Mouse (Mus musculus) urinary bladder, postnatal 36 days (tissue): ENCODE measurements around the gene Thap7.
"Not testable (repeated sequence)": the region's sequence is repeated elsewhere in the genome, so short reads cannot be mapped to it uniquely, and the experiment has no call there.

Source experiments
- DNase-seq, 2 experiments: peaks; one replicate each; pipeline ENCODE4 v3.0.0; 2022; ENCODE audit warnings: low spot score in 2 of 2, mixed read lengths in 1 of 2

The Thap7 gene

DNA sequence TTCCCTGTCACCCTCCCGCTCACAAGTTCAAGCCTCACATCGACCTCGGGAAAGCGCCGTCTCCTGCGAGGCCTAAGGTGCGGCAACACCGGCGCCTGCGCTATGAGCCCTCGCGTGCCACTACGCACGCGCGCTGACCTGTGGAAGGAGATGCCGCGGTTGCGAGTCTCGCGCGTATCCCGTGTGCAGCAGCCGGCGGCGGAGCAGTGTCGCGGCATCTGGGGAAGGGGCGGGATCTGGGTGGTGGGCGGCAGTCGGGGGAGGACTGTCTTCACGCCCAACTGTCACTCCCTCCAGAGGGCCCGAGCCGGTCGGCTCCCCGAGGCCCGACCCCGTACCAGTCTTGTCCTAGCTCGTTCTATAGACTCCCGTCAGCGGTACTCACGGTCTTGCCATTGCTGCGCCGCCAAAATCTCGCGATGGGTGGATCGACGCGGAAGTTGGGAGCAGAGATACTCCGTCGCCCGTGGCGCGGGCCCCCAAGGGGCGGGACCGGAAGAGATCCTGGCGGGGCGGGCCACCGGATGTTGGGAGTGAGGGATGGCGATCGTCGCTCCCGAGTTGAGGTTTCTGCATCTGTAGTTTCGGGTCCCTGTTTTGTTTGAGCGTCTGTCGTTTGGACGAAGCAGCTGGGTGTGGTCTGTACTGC, at the start of gene Thap7:
Thap7 (minus strand) TSS at position 497 of the 649 bp plus-strand sequence.
- DNase-seq = peak; percentile 96

- no peak for DNase-seq
These were observed 45.9 kb upstream of the Thap7 start for GRCm38 (mm10) chr16:17576825-17577215.

GRCm38 (mm10) chr16:17575870-17576824, 45.2 kb upstream of the Thap7 start:
- DNase-seq = peak; percentile 55 to 76

GRCm38 (mm10) chr16:17566186-17566585, 35.2 kb upstream of the Thap7 start:
- DNase-seq = no peak

GRCm38 (mm10) chr16:17564771-17565170, 33.8 kb upstream of the Thap7 start:
- no peak for DNase-seq

- no peak for DNase-seq
These were observed 33.3 kb upstream of the Thap7 start for GRCm38 (mm10) chr16:17564221-17564620.

- DNase-seq = no peak
These were observed 32.6 kb upstream of the Thap7 start for GRCm38 (mm10) chr16:17563580-17563979.

DNA sequence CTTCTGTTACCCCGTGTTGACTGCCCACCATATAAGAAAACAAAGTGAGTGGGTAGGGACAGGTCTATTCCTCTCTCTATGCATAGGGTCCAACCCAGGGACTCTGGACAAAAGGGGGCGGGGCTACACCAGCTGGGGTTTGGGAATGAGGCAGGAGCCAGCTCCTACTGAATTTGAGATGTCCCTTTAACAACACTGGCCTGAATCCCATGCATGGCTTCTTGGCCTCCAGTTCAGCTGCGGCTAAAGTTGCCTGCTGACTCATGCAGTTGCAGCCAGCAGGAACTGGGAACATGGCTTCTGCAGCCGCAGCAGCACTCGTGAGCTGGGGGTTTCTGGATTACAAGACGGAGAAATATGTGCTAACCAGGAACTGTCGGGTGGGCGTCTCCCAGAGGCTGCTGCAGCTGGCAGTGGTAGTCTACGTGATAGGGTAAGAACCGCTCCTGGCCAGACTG, 30.8 kb upstream of the Thap7 start, which contains the start of gene P2rx6:
P2rx6 (plus strand) TSS at position 135 of the 458 bp plus-strand sequence.
- DNase-seq = peak; percentile 24 to 60

DNA sequence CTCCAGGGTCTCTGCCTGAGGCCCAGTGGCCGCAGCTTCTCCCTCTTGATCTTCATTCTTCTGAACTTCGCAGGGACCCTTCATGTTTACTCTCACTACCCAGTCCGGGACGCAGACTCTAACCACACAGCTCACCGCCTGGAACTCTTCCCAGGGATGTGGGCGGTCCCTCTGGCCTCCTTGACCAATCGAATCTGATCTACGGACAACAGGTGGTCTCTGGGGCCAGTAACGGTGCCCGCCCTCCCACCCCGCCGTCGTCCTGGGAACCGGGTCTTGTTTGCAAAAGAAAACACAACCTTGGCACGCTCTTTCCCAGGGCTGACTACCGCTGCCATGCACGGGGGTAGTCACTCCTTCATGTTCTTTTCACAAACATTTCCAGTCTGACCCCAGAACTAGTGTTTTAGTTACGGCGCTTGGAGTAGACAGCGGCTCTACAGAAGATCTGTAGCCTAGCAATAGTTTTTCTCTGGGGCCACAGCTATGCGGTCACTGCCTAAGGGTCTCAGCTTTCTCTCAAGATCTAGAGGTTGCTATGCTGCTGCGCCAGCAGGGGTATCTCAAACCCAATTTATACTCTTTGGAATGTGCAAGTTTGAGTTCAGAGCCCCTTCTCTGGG, 30.3 kb upstream of the Thap7 start, which contains the start of gene Lrrc74b:
Lrrc74b (minus strand) TSS at position 120 of the 623 bp plus-strand sequence.
- DNase-seq = peak; percentile 57 to 71

DNA sequence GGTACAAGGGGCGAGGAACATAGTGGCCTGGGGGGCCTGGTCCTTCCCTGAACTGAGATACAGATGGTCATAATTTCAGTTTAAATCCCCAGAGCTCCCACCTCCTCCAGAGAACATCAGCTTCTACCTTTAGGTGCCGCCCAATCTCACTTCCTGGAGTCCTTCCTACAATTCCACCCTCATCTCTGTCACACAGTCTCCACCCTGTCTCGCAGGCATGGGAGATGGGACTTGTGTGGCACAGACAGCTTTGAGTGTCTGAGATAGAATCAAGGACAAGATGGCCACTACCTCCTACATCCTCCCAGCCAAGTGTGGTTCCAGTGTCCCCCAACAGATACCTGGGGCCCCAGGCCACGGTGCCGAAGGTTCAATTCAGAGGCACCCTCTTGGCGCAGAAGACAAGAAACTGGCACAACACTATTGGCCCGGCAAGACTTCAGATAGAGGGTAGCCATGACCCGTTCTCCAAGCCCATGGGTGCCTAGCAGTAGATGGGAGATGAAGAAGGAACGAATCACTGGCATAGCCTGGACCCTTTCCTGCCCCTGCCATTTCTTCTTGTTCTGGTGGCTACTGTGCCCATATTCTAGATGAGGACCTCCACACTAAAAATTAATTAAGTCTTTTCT, 28.6 kb upstream of the Thap7 start:
- DNase-seq = no peak

DNA sequence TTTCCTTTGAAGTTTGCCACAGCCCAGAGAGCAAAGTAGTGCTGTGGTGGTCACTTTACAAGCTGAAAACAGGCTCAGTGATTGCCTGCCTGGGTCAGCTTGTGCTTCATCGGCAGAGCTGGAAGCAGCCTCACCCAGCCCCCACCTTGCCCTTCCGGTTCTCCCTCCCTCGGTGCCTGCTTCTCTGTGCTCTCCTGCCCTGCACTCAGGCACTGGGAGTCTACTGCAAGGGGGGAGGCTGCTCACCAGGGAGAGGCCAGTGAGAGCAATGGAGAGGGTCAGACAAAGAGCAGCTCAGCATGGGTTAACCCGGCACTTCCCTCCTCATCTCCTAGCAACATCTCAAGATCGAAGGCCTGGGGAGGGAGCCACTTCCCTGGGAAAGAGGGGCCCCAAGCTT, 27.9 kb upstream of the Thap7 start:
- no peak for DNase-seq

- DNase-seq = peak; percentile 53 to 67
These were observed 27.1 kb upstream of the Thap7 start for GRCm38 (mm10) chr16:17557947-17558480.

- no peak for DNase-seq
These were observed 26.0 kb upstream of the Thap7 start for GRCm38 (mm10) chr16:17556907-17557306.

DNA sequence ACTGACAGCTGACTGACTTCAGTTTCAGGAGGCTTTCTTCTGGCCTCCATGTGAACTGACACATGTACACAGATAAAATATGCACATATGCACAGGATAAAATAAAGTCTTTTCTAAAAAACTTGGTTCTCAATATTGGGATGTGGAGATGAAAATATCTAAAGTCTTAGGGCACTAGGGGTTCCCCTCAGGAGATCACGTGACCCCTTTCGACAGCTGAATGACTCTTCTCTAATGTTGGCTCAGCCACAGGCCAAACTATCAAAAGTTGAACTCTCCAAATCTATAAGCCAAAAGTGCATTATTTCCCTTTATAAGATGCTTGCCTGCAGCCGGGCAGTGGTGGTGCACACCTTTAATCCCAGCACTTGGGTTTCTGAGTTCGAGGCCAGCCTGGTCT, 25.2 kb upstream of the Thap7 start:
- no peak for DNase-seq

DNA sequence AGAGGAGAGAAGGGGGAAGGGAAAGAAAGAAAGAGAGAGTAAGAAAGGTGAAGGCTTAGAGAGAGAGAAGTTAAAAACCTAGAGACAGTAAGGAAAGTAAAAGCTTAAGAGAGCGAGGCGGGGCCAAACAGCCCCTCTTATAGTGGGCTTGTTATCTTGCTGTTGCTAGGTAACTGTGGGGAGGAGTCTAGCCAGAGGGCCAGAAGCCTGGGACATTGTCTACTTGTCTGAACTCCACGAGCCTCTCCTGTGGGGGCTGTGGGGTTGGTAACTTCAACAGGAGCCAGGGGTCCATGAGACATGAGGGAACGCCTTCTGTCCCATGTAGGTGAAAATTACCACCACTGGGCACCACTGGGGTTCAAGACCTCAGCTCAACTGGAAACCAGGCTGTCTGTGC, 23.8 kb upstream of the Thap7 start:
- not testable (repeated sequence) for DNase-seq

- peak in 1 of 2 experiments; percentile 37 for DNase-seq
These were observed 23.2 kb upstream of the Thap7 start for GRCm38 (mm10) chr16:17553910-17554685.

DNA sequence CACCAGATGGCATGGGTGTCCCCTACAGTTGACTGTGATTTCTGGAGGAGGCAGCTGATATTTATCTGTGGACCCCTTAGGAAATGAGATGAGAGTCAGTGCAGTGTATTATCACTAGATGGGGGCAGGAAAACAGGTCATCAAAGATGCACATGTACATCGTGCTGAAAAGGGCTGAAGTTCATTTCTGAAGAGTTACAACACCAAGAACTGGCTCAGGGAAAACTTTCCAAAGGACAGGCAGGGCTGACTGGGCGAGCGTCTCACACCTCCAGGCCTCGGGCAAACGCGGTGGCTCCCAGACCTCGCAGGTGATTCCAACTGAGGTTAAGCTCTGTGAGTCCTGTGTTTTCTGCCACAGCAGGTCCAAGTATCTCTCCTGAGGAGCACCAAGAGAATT, 21.9 kb upstream of the Thap7 start:
- no peak for DNase-seq

DNA sequence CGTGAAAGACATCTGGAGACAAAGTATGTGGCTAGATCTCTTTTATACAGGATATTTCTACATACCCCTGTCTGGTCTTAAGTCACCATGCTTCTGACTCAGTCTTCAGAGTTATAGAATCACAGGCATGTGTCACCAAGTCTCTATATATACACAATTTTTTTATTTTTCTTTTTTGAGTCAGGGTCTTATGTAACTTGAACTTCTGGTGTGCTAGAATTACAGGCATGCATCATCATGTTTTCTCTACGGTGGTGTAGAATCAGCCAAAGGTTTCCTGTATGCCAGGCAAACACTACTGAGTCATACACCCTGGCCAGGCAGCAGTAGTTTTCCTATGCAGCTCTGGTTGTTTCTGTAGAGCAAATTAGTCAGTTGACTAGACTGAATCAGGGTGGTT, 11.7 kb upstream of the Thap7 start:
- no peak for DNase-seq

DNA sequence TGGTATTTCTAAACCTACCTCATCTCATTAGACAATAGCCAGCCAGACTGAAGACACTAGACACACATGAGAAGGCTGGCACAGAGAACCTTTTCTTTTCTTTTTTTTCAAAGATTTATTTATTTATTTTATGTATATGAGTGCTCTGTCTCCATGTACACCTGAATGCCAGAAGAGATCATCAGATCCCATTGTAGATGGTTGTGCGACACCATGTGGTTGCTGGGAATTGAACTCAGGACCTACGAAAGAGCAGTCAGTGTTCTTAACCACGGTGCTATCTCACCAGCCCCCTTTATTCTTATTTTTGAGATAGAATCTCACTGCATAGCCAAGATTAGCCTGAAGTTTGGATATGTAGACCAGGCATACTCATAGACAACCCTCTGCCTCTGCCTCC, 5.6 kb upstream of the Thap7 start:
- no peak for DNase-seq

DNA sequence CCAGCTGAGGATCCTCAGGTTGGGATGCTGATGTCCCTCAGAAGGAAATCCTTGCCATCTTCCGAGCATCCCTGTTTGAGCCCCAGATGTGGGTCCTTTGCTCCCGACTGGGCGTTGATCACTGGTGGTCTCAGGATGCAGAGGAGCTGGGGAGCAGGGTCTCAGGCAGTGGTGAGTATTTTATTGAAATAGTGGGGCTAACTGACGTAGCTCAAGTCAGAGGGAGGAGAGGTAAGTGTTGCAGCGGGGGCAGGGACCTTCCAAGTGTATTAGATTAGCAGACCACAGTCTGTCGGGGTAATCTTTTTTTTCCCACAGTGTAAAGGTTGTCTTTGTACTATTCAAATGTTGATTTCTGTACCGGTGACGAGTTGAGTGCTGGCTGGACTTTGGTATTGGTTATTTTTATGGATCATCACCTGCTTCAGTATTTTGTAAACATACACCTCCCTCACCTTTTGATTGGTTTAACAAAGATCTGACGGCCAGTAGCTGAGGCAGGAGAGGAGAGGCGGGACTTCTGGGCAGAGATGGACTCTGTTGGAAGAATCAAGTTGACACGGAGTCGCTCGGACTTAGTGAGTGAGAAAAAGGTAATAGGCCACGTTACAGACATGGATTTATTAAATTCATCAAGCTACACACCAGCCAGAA, 1.9 kb upstream of the Thap7 start:
- no peak for DNase-seq
